Mouse (Mus musculus): ENCODE data around the gene Cops2.

Cops2 gene

DNA sequence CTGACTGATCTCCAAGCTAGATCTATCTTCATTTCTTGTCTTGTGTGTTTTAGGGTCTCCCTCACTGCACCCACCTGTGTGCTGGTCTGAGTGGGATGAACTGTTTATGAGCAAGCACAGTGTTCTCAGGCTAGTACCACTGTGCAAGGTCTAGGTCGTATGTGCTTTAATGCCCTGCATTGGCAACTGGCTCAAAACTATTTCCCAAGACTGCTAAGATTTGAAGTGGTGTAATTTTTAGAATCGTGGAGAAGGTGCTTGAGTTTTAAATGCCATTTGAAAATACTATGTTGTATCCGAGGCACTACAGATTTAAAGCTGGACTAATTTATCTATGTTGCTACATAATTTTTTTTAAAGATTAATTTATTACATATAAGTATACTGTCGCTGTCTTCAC, 31.0 kb downstream of the Cops2 start:
- DNase-seq (ENCODE audit: extremely low spot score, low spot score) = no peak

DNA sequence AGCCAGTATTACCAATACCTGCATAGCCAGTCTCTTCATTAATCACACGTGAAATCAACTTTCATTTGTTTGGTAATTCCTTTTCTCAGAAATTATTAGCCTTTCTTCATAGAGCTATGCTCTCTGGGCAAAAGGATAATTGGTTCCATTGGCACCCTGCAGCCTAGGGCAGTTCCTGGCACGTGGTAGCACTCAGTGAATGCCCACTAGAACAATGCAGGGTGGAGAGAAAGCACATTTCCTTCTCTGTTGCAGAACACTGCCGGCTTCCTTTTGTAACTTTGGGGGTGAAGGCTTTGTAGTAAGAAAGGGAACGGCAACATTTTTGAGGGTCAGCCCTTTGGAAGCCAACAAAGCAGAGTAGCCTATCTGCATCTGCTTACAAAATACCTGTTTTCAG, 32.7 kb downstream of the Cops2 start:
- DNase-seq (ENCODE audit: extremely low spot score, low spot score) = no peak

DNA sequence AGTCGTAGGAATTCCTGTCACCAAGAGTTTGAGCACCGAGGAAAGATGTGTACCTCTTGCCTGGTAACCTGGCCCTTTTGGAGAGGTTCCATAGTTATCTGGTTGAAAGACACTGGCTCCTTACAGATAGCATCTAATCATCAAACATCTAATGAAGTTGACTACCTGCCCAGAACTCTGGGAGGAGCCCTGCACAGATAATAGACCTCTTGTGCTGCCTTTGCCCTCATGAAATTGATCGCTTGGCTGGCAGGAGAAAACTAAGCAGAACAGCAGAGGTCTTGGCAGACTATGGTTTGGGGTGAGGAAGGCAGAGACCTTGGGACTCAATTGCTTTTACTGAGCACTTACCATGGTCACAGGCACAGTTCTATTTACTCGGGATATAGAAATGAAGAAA, 38.5 kb downstream of the Cops2 start:
- DNase-seq (ENCODE audit: extremely low spot score, low spot score) = no peak

DNA sequence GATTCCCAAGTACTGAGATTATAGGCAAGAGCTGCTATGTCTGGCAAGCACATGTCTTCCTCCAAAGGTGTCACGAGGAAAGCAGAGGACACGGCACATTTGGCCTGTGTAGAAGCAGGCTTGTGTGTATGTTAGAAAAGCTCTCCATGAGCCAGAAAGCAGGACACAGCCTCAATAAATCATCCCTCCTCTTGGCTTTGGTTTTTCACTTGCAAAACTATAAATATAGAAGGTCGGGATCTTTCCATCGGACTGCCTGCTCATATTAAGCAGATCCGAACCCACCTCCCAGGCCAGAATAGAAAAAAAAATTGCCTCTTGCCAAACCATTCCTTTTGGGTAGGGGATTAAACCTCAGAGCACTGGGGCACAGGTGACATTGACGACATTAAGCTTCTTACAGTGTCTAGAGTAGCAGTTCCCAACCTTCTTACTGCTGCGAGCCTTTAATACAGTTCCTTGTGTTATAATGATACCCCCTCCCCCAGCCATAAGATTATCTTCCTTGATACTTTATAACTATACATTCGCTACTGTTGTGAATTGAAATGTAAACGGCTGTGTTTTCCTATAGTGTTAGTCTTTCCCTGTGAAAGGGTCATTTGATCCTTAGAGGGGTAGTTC, 44.9 kb downstream of the Cops2 start:
- DNase-seq (ENCODE audit: extremely low spot score, low spot score) = no peak

DNA sequence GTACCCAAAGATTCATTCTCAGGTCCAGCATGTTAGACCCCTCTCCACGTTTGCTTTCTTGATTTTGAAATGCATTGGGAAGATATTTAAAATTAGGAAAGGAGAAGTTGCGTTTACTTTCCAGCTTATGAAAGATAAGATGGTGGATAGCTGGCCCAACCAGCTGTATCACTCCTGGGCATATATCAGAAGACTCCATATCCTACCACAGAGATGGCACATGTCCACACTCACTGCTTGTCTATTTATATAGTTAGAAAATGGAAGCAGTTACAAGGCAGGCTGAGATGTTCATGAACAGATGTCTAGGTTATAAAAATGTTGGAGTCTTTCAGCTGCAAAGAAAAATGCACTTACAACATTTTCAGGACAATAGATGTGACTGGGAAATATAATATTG, 47.6 kb downstream of the Cops2 start:
- no peak for DNase-seq (ENCODE audit: extremely low spot score, low spot score)

DNA sequence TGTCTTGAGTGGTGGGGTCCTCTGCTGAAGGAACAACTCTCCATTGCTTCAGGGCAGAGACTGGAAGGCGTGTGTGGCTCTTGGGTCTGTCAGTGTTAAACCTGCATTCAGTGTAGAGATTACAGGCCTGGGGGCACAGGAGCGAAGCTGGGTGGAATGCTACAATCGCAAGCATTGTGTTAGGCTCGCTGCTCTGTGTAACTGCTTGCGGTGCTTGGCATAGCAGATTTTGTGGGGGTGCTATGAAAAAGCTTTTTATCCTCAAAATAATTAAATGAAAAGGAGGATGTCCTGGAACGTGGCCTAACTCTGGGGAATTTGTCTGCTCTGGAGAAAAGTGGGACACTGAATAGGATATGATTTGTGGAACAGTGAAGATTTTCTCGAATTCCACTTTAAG, 49.4 kb downstream of the Cops2 start:
- no peak for DNase-seq (ENCODE audit: extremely low spot score, low spot score)

DNA sequence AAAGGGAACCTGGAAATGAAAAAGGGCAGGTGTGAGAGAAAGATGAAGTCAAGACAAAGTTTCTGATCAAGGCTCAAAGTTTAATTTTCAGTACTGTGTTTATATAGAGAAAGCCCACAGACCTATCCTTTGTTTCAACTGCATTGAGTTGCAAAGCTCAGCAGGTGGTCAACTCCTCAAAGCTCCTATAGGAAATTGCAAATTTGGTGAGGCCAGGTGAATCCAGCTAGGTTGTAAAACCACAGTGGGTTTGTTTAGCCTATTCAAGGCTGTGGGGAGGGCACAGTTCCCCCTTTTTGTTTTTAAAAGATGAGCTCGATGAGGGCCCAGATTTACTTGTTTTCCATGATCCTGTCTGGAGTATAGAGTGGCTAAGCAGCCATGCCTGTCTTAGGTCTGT, 53.1 kb downstream of the Cops2 start:
- no peak for DNase-seq (ENCODE audit: extremely low spot score, low spot score)

DNA sequence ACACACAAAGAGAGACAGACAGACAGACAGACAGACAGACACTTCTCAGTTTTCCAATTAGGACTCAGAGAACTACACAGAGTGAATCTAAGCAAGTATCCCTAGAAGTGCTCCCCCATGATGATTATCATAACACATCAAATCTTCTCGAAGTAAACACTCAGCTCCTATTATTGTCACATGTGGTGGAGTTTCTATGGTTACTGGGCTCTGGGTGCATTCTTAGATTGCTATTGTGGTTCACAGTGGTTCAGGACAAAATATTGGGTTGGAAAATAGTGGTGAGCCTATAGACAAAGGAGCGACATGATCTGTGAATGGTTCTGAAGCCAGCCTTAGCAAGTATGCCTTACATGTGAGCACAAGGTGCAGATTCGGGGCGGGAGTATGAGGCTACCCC, 57.0 kb downstream of the Cops2 start:
- no peak for DNase-seq (ENCODE audit: extremely low spot score, low spot score)

DNA sequence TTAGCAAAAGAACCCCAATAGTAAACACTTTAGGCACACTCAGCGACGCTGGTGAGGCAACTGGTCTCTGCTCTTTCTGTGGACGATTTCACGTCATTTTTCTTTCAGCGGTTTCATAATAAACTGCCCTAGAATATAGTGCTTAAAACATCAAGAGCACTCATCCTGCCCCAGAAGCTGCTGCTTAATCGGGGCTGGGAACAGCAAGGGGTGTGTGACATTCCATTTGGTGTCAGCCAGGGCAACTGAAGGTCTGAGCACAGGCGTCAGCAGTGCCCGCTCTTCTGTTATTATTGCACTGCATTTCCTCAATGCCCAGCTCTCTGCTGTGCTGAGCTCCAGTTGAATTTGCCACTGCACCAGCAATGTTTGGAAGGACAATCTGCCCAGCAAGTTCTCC, 57.9 kb downstream of the Cops2 start:
- DNase-seq (ENCODE audit: extremely low spot score, low spot score) = no peak

DNA sequence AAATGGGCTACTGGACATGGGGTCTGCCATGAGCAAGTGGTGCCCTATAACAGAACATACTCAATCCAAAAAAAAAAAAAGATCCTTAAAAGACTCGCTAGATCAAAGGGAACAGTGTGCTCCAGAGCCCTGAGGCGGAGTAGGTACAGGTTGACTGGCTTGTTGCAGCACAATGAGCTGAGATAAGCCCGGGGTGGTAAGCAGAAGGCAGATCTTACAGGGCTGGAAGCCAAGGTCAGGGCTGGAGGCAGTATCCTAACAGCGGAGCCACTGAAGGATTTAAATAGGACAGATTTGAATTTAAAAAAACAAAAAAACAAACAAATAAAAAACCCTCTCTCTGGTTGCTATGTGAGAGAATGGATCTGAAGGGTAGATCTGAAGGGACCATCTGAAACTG, 58.5 kb downstream of the Cops2 start:
- no peak for DNase-seq (ENCODE audit: extremely low spot score, low spot score)

DNA sequence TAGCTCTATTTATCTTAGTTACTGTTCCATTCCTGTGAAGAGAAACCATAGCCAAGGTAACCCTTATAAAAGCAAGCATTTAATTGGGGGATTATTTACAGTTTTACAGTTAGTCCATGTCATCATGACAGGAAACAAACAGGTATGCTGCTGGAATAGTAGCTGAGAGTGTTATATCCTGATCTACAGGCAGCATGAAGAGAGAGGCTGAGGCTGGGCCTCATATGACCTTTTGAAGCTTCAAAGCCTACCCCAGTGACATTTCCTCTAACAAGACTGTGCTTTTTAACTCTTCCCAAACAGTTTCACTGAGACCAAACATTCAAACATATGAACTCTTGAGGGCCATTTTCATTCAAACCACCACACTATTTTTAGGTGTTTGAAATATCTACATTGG, 61.1 kb downstream of the Cops2 start:
- DNase-seq (ENCODE audit: extremely low spot score, low spot score) = no peak

DNA sequence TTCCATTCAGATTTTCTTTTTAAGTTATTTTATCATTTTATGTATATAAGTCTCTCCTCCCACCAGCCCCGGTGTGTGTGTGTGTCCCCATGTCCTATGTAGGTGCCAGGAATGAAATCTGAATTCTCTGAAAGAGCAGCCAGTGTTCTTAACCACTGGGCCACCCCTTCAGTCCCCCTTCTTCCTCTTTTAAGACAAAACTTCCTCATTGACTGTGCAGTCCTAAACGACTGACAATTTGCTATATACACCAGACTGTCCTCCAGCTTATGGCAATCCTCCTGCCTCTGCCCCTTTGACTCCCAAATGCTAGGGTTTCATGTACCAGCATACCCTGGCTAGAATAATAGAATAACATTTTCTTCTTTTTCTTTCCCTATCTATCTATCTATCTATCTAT, 63.8 kb downstream of the Cops2 start:
- no peak for DNase-seq (ENCODE audit: extremely low spot score, low spot score)

DNA sequence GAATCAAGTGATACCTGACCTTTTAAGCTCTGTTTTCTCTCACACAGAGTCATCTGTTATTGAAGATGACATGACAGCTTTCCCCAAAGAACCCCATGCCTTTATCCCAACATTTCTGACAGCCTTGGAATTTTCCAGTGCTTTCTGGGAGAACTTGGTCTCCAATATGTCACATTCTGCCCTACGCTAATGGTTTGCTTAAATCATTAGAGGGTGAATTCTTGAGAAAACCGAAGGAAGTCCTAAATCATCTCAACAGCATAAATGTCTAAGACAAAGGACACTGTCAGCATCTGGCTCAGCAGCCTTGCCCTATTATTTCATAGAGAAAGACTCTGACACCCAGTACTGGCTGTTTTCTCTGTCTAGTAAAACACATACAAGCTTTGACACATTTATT, 64.8 kb downstream of the Cops2 start:
- no peak for DNase-seq (ENCODE audit: extremely low spot score, low spot score)

DNA sequence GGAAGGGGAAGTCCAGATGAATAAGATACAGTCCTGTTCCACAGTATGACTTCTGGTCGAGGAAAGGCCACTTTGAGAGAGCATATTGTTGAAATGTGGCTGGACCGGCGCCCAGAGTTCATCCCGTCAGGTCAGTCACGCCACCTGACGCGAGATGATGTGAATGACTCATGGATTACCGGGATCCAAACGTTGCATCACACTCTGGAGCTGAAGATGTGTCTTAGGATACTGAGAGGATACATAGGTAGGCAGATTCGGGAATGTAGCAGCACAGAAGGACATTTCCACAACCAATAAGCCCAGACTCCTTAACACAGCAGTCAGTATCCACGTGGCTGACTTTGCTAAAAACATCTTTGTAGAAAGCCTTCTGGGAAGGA, 66.1 kb downstream of the Cops2 start:
- no peak for DNase-seq (ENCODE audit: extremely low spot score, low spot score)

DNA sequence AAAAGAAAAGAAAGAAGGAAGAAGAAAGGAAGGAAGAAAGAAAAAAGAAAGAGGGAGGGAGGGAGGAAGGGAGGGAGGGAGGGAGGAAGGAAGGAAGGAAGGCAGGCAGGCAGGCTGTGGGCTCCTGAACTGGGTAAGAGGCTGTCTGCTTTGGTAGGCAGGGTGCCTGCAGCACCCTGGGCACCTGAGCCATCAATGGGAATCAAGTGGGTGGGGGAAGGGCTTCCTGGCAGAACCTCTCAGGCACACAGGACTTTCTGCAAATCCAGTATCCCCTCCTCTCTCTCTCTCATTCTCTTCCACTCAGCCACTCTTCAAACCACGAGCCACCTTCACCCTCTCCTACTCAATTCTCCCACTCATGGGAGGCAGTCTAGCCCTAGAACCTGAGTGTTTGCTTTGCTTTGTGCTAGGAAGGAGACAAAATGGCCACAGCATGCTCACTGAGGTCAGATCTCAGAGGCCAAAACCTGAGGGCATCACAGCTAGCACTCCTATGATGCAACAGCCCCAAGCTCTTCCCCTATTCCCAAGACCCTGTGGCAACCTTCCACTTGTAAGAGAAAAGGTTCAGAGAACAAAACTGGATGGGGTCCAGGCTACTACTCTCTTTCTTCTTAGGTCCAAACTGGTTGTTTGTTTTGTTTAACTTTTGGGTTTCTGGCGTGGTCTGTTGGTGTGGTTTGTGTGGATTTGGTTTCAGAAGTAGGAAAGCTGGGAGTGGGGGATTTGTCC, 66.6 kb downstream of the Cops2 start:
- DNase-seq (ENCODE audit: extremely low spot score, low spot score) = no peak

DNA sequence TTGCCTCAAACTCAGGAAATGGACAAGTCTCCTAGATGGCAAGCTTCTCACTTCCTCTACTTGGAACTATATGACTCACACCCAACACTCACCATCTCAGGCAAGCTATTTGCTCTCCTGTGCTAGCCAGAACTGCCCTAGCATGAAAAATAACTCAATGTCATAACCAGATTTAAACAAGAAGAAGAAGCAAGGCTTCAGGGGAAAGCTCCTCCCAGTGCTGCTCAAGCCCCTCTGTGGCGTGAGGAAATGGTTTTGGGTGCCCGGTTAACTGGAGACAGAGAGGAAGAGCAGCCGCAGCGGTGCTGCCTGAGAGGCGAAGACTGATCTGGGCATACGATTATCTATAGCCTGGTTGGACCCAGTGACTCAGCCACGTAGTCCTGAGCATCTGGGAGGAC, 67.5 kb downstream of the Cops2 start:
- no peak for DNase-seq (ENCODE audit: extremely low spot score, low spot score)

DNA sequence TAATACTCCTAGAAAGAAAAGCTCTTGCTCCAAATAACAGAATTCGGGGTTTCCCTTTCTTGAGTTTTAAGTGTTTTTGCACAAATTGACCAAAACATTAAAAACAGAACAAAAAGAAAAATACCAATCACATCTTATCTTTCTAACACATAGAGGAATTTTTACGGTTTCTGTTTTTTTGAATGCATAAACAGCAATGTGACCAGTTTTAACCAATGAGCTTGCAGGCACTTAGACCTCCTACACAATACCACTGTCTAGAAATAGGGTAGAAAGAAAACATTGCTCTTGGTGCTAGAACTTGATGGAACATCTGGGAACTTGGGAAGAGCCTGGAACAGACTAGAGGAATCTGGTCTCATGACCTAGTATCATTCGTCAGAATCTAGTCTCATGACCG, 68.7 kb downstream of the Cops2 start:
- DNase-seq (ENCODE audit: extremely low spot score, low spot score) = no peak

DNA sequence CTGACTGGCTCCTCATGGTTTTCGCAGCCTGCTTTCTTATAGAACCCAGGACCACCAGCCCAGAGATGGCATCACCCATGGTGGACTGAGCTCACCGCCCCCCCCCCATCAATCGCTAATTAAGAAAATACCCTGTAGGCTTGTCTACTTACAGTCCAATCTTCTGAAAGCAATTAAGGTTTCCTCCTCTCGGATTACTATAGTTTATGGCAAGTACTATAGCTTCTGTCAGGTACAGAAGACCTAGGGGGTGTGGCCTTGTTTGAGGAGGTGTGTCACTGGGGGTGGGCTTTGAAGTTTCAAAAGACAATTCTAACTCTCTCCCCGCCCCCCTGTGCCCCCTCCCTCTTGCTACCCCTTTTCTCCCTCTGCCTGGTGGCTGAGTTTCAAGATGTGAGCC, 69.7 kb downstream of the Cops2 start:
- DNase-seq (ENCODE audit: extremely low spot score, low spot score) = no peak

DNA sequence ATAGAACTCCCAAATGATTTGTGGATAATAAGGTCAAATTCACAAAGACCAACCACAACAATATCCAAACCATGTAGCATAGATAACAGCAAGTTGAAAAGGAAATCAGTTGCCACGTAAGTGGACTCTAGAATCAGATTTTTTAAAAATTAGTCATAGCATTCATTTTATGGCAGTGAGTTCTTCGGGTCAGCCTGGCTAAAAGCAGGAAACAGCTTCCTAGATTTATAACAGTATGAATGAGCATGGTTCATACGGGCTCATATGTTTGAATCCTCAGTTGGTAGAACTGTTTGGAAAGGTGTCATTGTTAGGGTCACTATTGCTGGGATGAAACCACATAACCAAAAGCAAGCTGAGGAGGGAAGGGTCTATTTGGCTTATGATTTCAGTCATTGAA, 70.2 kb downstream of the Cops2 start:
- DNase-seq (ENCODE audit: extremely low spot score, low spot score) = no peak

DNA sequence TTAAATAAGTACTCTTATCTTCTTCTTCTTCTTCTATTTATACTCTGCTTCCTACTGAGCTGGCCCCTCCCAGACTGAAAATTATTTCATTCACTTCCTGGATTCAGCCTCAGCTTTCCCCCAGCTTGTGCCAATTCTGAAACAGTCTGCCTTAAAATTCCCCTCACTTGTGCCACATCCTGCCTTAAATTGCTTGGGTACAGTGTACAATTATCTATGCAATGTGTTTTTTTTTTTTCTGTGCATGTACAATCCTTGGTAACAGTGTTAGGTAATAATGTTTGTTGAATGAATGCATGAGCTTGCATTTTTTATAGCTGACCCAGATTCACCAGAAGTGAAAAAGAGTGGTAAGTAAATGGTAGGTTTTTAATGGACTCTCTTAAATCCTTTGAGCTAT, 70.6 kb downstream of the Cops2 start:
- no peak for DNase-seq (ENCODE audit: extremely low spot score, low spot score)

DNA sequence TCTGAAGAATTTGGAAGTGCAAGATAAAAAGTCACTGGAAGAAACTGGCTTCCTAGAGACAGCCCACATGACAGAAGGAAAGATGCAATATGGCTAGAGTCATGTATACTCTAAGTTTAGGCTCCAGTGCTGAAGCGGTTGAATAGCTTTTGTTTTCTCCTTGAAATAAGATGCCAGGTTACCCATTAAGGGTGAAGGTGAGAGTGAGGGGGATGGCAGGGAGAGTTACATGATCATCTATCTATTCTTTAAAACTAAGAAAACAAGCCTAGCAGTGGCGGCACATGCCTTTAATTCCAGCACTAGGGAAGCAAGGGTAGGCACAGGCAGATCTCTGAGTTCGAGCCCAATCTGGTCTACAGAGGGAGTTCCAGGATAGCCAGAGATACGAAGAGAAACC, 73.9 kb downstream of the Cops2 start:
- no peak for DNase-seq (ENCODE audit: extremely low spot score, low spot score)

DNA sequence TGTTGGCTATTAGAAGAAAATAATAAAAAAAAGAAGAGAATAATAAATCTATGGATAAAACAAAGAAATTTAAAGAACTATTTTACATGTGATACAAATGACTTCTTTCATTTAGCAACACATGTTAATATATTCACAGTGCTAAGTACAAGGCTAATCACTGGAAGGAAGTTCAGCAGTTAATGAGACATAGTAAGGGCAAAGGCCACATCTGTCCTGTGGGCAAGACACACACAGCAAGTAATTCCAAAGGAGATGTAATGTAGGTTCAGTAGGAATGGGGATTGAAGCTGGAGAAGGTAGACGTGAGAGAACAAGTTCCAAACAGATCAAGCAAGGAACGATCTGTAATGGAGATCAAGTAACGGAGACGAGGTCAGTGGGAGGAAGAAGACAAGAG, 74.5 kb downstream of the Cops2 start:
- DNase-seq (ENCODE audit: extremely low spot score, low spot score) = no peak

DNA sequence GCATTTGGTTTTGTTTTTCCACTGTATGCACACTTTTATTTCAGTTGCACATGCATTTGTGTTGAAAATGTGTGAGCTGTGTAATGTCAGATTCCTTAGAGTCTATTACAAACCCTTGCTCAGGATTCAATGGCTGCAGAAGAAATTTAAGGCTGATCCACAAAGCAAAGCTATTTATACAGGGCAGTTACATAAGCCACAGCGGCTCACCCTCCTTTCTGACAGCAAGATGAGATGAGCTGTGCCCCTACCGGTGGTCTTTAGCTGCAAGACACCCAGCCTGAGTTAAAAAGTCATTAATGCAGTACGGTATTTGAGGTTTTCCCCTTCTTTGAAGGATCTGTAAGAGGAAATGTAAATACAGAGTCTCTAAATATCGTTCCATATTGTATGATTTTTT, 75.1 kb downstream of the Cops2 start:
- DNase-seq (ENCODE audit: extremely low spot score, low spot score) = no peak

DNA sequence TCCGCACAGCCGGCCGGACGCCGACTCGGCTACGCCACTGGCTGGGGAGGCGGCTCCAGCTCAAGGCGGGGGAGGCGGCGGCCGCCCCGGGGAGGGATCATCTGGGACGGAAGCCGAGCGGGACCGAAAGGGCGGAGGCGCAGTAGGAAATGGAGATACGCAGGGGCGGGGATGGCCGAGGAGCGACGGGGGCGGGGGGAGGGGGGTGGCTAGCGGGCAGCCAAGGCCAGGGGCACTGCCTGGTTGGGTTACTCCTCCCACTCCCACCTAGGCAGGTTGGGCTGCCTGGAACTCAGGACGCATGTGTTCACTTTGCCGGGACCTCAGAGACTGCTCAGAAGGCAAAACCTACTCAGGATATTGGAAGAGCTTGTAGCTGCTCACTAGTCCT, 76.2 kb downstream of the Cops2 start, which contains the start of gene Secisbp2l:
Gene Secisbp2l (minus strand): TSS at position 152 of the 391 bp plus-strand sequence.
- peak; percentile 94 for DNase-seq (ENCODE audit: extremely low spot score, low spot score)
